Mouse (Mus musculus): ENCODE data around the gene Kiss1. TPM values are rescaled to one million over a fixed set of nuclear protein-coding genes. Genes with fewer than 3 reads are reported as not detected.
"Not testable (repeated sequence)": the region's sequence is repeated elsewhere in the genome, so short reads cannot be mapped to it uniquely, and the experiment has no call there.

The Kiss1 gene
- total RNA-seq, 2 experiments from 2014 or later = not detected

DNA sequence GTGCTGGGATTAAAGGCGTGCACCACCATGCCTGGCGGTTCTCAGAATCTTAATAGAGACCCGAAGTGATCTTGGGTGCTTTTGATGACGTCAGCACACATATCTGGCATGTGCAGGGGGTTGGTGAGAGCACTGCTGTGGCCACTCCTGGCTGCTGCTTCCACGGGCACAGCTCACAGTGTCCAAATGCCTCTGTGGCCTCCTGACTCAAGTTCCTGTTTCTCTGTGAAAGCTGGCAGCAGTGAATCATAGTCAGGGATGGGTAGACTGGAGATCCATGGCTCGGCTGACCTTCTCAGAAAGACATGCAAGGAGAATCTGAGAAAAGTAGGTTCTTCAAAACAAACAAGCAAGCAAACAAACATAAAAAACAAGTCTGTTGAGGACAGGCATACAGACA lies 5.9 kb upstream of the Kiss1 start:
- ATAC-seq (replicated peaks; ENCODE audit: low FRiP score, low TSS enrichment, poor library complexity, severe bottlenecking) = no peak

- ATAC-seq (replicated peaks; ENCODE audit: low FRiP score, low TSS enrichment, poor library complexity, severe bottlenecking) = no peak
Observed at GRCm38 (mm10) chr1:133316577-133316976, 5.1 kb upstream of the Kiss1 start.

DNA sequence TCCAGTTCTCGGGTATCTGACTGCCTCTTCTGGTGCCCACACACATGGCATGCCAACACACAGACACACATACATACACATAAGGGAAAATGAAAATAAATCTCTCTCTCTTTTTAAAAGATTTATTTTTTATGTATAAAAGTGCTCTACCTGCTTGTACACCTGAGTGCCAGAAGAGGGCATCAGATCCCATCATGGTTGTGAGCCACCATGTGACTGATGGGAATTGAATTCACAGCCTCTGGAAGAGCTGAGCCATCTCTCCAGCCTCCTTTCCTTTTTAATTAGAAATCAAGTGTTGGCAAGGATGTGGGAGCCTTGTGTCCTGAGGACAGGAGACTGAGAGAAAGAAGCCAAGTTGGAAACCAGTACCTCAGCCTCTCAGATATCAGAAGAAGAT lies 4.5 kb upstream of the Kiss1 start:
- no peak for ATAC-seq (replicated peaks; ENCODE audit: low FRiP score, low TSS enrichment, poor library complexity, severe bottlenecking)

- ATAC-seq (replicated peaks; ENCODE audit: low FRiP score, low TSS enrichment, poor library complexity, severe bottlenecking) = no peak
Observed at GRCm38 (mm10) chr1:133323333-133323732, 1.7 kb downstream of the Kiss1 start.

DNA sequence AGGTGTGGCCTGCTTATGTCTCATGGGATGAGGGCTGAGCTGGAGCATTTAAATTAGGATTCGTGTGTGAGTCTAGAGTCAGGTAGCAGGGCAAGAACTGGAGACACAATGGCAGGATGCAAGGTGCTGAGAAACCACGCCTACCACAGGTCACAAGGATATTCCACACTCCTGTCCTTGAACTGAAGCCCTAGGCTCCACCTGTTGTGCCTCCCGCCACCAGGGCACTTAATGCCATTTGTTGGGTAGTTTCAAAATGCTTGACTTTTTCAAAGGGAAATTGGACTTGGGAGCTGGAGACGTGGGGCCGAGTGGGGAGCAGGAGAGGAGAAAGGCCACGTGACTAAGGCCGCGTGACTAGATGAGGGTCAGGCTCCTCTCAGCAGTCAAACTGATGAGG lies 4.3 kb downstream of the Kiss1 start:
- no peak for ATAC-seq (replicated peaks; ENCODE audit: low FRiP score, low TSS enrichment, poor library complexity, severe bottlenecking)

DNA sequence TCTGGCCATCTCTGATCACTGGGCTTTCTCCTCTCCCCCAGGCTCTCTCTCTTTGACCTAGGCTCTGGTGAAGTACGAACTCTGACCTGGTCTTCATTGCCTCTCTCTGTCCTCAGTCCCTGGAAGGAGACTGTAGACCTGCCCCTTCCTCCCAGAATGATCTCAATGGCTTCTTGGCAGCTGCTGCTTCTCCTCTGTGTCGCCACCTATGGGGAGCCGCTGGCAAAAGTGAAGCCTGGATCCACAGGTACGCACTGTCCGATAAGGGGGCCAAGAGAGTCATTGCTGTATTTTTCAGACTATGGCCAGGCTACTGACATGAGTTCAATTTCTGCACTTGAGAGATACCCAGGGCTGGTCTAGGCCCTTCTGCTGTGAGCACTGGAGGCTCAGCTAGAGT lies 5.4 kb downstream of the Kiss1 start:
- ATAC-seq (replicated peaks; ENCODE audit: low FRiP score, low TSS enrichment, poor library complexity, severe bottlenecking) = no peak

DNA sequence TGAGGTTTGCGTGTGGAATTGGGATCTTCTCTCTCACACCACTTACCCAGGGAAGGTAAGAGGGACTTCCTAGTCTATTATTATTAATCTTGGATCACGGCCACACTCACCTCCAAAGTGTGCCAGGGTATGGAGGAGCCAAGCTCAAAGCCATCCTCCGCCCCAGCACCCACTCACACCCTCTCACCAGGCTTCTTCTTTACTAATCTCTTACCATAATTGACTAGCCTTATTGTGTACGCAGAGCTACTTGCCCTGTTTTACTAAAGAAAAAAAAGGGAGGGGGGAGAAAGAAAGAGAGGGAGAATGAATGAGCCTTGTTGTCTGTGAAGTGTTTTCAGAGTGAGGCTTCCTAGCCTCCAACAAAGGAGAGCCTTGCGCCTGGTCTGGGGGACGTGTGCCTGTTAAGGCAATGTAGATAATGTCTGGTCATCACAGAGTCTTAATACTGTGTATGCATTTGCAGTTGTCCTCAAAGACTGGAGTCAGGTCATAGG lies 6.7 kb downstream of the Kiss1 start:
- ATAC-seq (replicated peaks; ENCODE audit: low FRiP score, low TSS enrichment, poor library complexity, severe bottlenecking) = no peak

GRCm38 (mm10) chr1:133328896-133329637 lies 7.4 kb downstream of the Kiss1 start:
- no peak for ATAC-seq (replicated peaks; ENCODE audit: low FRiP score, low TSS enrichment, poor library complexity, severe bottlenecking)

- no peak for ATAC-seq (replicated peaks; ENCODE audit: low FRiP score, low TSS enrichment, poor library complexity, severe bottlenecking)
Observed at GRCm38 (mm10) chr1:133329638-133329964, 7.9 kb downstream of the Kiss1 start.

GRCm38 (mm10) chr1:133331142-133331541 lies 9.5 kb downstream of the Kiss1 start:
- no peak for ATAC-seq (replicated peaks; ENCODE audit: low FRiP score, low TSS enrichment, poor library complexity, severe bottlenecking)

GRCm38 (mm10) chr1:133332656-133333430 lies 11.2 kb downstream of the Kiss1 start:
- no peak for ATAC-seq (replicated peaks; ENCODE audit: low FRiP score, low TSS enrichment, poor library complexity, severe bottlenecking)

DNA sequence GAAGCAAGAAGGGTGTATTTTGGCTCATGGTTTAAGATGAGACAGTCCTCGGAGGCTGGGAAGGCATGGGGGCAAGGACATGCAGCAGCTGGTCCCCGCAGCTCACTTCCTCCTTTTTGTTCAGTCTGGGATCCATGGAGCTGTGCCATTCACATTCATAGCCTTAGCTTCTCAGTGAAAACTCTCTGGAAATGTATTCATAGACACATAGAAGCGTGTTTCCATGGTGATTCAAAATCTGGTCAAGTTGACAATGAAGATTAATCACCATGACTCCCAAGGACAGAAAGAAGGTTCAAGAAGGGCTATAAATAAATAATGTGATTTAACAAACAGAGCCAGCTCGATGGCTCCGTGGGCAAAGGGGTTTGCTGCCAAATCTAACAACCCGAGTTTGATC lies 12.3 kb downstream of the Kiss1 start:
- ATAC-seq (replicated peaks; ENCODE audit: low FRiP score, low TSS enrichment, poor library complexity, severe bottlenecking) = no peak

GRCm38 (mm10) chr1:133340403-133340802 lies 18.7 kb downstream of the Kiss1 start:
- not testable (repeated sequence) for ATAC-seq (replicated peaks; ENCODE audit: low FRiP score, low TSS enrichment, poor library complexity, severe bottlenecking)

GRCm38 (mm10) chr1:133344357-133344756 lies 22.7 kb downstream of the Kiss1 start:
- no peak for ATAC-seq (replicated peaks; ENCODE audit: low FRiP score, low TSS enrichment, poor library complexity, severe bottlenecking)

GRCm38 (mm10) chr1:133346531-133346930 lies 24.9 kb downstream of the Kiss1 start:
- ATAC-seq (replicated peaks; ENCODE audit: low FRiP score, low TSS enrichment, poor library complexity, severe bottlenecking) = no peak

GRCm38 (mm10) chr1:133347226-133347625 lies 25.6 kb downstream of the Kiss1 start:
- ATAC-seq (replicated peaks; ENCODE audit: low FRiP score, low TSS enrichment, poor library complexity, severe bottlenecking) = no peak

GRCm38 (mm10) chr1:133347693-133348520 lies 26.2 kb downstream of the Kiss1 start:
- ATAC-seq (replicated peaks; ENCODE audit: low FRiP score, low TSS enrichment, poor library complexity, severe bottlenecking) = peak; percentile 82

GRCm38 (mm10) chr1:133350210-133350609 lies 28.5 kb downstream of the Kiss1 start, which contains the start of gene Ren1:
Ren1 (plus strand) TSS chr1:133350510.
- no peak for ATAC-seq (replicated peaks; ENCODE audit: low FRiP score, low TSS enrichment, poor library complexity, severe bottlenecking)

- no peak for ATAC-seq (replicated peaks; ENCODE audit: low FRiP score, low TSS enrichment, poor library complexity, severe bottlenecking)
Observed at GRCm38 (mm10) chr1:133351762-133352161, 30.1 kb downstream of the Kiss1 start.

- ATAC-seq (replicated peaks; ENCODE audit: low FRiP score, low TSS enrichment, poor library complexity, severe bottlenecking) = peak; percentile 79
Observed at GRCm38 (mm10) chr1:133353371-133353809, 31.7 kb downstream of the Kiss1 start.

Data from megakaryocyte-erythroid progenitor cell, adult 5-6 weeks (primary cell).